Mouse (Mus musculus): ENCODE results near the gene Alg13. TPM values are rescaled to one million over a fixed set of nuclear protein-coding genes. Genes with fewer than 3 reads are reported as not detected.
A peak's percentile ranks its signal among the peaks of the same experiment; 100 is the strongest.

Alg13 gene
- polyA plus RNA-seq (2015; fragmentation: Nextera tagmentation; extraction: Ambion mirVana), result 10.7 and 11.6 TPM in 2 replicates

- ATAC-seq, result peak; percentile 93
- Histone ChIP-seq H3K27ac (ENCODE audit: low read length) (peak within 1 kb of the TSS; percentile 63), H3K4me2 (ENCODE audit: low read depth, low read length) (peak within 1 kb of the TSS; percentile 64), H3K9ac (ENCODE audit: low read depth, low read length) (peak within 1 kb of the TSS; percentile 74), H3K4me1 (ENCODE audit: control insufficient read depth, insufficient read depth, low read length) (no peaks in the 10 kb centered on the region), H3K27me3 (replicated peaks; ENCODE audit: control insufficient read depth, insufficient read depth, low read length) (no peaks in the 10 kb centered on the region), H3K36me3 (ENCODE audit: control insufficient read depth, insufficient read depth, low read length) (no peaks in the 10 kb centered on the region), H3K9me3 (ENCODE audit: control insufficient read depth, low read length) (no peaks in the 10 kb centered on the region), H3K4me3 (ENCODE audit: low read length) (peak within 1 kb of the TSS; percentile 66)
- 13% methylated on average over 36 of the region's 47 CpGs for WGBS
Observed at GRCm38 (mm10) chrX:144317548-144318163, at the start of gene Alg13. Gene Alg13, plus strand, starts transcription at chrX:144317804.

GRCm38 (mm10) chrX:144268606-144269005 lies 49.0 kb upstream of the Alg13 start:
- no peaks in the 10 kb centered on the region for H3K36me3 ChIP-seq (ENCODE audit: control insufficient read depth, insufficient read depth, low read length)

GRCm38 (mm10) chrX:144301476-144301875 lies 16.1 kb upstream of the Alg13 start:
- Histone ChIP-seq H3K9ac (ENCODE audit: low read depth, low read length) (no peak overlapping the region), H3K27ac (ENCODE audit: low read length) (no peak overlapping the region), H3K36me3 (ENCODE audit: control insufficient read depth, insufficient read depth, low read length) (no peaks in the 10 kb centered on the region), H3K4me1 (ENCODE audit: control insufficient read depth, insufficient read depth, low read length) (no peaks in the 10 kb centered on the region), H3K9me3 (ENCODE audit: control insufficient read depth, low read length) (no peaks in the 10 kb centered on the region), H3K4me3 (ENCODE audit: low read length) (no peak overlapping the region), H3K4me2 (ENCODE audit: low read depth, low read length) (no peak overlapping the region), H3K27me3 (replicated peaks; ENCODE audit: control insufficient read depth, insufficient read depth, low read length) (no peaks in the 10 kb centered on the region)
- WGBS, result 78% methylated on average over 2 of the region's 2 CpGs
- no peak for ATAC-seq

More at GRCm38 (mm10) chrX:144268606-144269005, 49.0 kb upstream of the Alg13 start:
- Histone ChIP-seq H3K4me2 (ENCODE audit: low read depth, low read length) (no peak overlapping the region), H3K4me1 (ENCODE audit: control insufficient read depth, insufficient read depth, low read length) (no peaks in the 10 kb centered on the region), H3K27me3 (replicated peaks; ENCODE audit: control insufficient read depth, insufficient read depth, low read length) (no peaks in the 10 kb centered on the region), H3K9ac (ENCODE audit: low read depth, low read length) (no peak overlapping the region), H3K9me3 (ENCODE audit: control insufficient read depth, low read length) (no peaks in the 10 kb centered on the region), H3K27ac (ENCODE audit: low read length) (no peak overlapping the region), H3K4me3 (ENCODE audit: low read length) (no peak overlapping the region)
- WGBS, result 75% methylated on average over 1 of the region's 1 CpGs
- no peak for ATAC-seq

GRCm38 (mm10) chrX:144305659-144306058 lies 11.9 kb upstream of the Alg13 start:
- no peak for ATAC-seq
- WGBS, result 92% methylated on average over 2 of the region's 2 CpGs
- no peak overlapping the region for H3K4me2 ChIP-seq (ENCODE audit: low read depth, low read length)
- H3K4me1 ChIP-seq (ENCODE audit: control insufficient read depth, insufficient read depth, low read length), result no peaks in the 10 kb centered on the region
- H3K27me3 ChIP-seq (replicated peaks; ENCODE audit: control insufficient read depth, insufficient read depth, low read length), result no peaks in the 10 kb centered on the region
- H3K36me3 ChIP-seq (ENCODE audit: control insufficient read depth, insufficient read depth, low read length), result no peaks in the 10 kb centered on the region
- no peaks in the 10 kb centered on the region for H3K9me3 ChIP-seq (ENCODE audit: control insufficient read depth, low read length)
- no peak overlapping the region for H3K9ac ChIP-seq (ENCODE audit: low read depth, low read length)
- no peak overlapping the region for H3K4me3 ChIP-seq (ENCODE audit: low read length)
- H3K27ac ChIP-seq (ENCODE audit: low read length), result no peak overlapping the region

- Histone ChIP-seq H3K9ac (ENCODE audit: low read depth, low read length) (no peak overlapping the region), H3K4me2 (ENCODE audit: low read depth, low read length) (no peak overlapping the region), H3K4me3 (ENCODE audit: low read length) (no peak overlapping the region), H3K36me3 (ENCODE audit: control insufficient read depth, insufficient read depth, low read length) (no peaks in the 10 kb centered on the region), H3K4me1 (ENCODE audit: control insufficient read depth, insufficient read depth, low read length) (no peaks in the 10 kb centered on the region), H3K9me3 (ENCODE audit: control insufficient read depth, low read length) (no peaks in the 10 kb centered on the region), H3K27ac (ENCODE audit: low read length) (no peak overlapping the region), H3K27me3 (replicated peaks; ENCODE audit: control insufficient read depth, insufficient read depth, low read length) (no peaks in the 10 kb centered on the region)
- WGBS, result 62% methylated on average over 2 of the region's 2 CpGs
- ATAC-seq, result no peak
Observed at GRCm38 (mm10) chrX:144314041-144314440, 3.6 kb upstream of the Alg13 start.

GRCm38 (mm10) chrX:144315028-144315427 lies 2.6 kb upstream of the Alg13 start:
- H3K36me3 ChIP-seq (ENCODE audit: control insufficient read depth, insufficient read depth, low read length), result no peaks in the 10 kb centered on the region
- no peaks in the 10 kb centered on the region for H3K9me3 ChIP-seq (ENCODE audit: control insufficient read depth, low read length)
- H3K27me3 ChIP-seq (replicated peaks; ENCODE audit: control insufficient read depth, insufficient read depth, low read length), result no peaks in the 10 kb centered on the region
- no peak for ATAC-seq
- no peak overlapping the region for H3K4me3 ChIP-seq (ENCODE audit: low read length)
- H3K4me2 ChIP-seq (ENCODE audit: low read depth, low read length), result no peak overlapping the region
- H3K4me1 ChIP-seq (ENCODE audit: control insufficient read depth, insufficient read depth, low read length), result no peaks in the 10 kb centered on the region
- H3K9ac ChIP-seq (ENCODE audit: low read depth, low read length), result no peak overlapping the region
- 14% methylated on average over 5 of the region's 5 CpGs for WGBS
- no peak overlapping the region for H3K27ac ChIP-seq (ENCODE audit: low read length)

GRCm38 (mm10) chrX:144316004-144316403 lies 1.6 kb upstream of the Alg13 start:
- no peak for ATAC-seq
- Histone ChIP-seq H3K36me3 (ENCODE audit: control insufficient read depth, insufficient read depth, low read length) (no peaks in the 10 kb centered on the region), H3K9ac (ENCODE audit: low read depth, low read length) (no peak overlapping the region), H3K27me3 (replicated peaks; ENCODE audit: control insufficient read depth, insufficient read depth, low read length) (no peaks in the 10 kb centered on the region), H3K9me3 (ENCODE audit: control insufficient read depth, low read length) (no peaks in the 10 kb centered on the region), H3K4me3 (ENCODE audit: low read length) (no peak overlapping the region), H3K4me2 (ENCODE audit: low read depth, low read length) (no peak overlapping the region), H3K27ac (ENCODE audit: low read length) (no peak overlapping the region), H3K4me1 (ENCODE audit: control insufficient read depth, insufficient read depth, low read length) (no peaks in the 10 kb centered on the region)
- 48% methylated on average over 5 of the region's 5 CpGs for WGBS

GRCm38 (mm10) chrX:144318164-144318979 lies 768 bp downstream of the Alg13 start:
- H3K36me3 ChIP-seq (ENCODE audit: control insufficient read depth, insufficient read depth, low read length), result no peaks in the 10 kb centered on the region
- H3K4me1 ChIP-seq (ENCODE audit: control insufficient read depth, insufficient read depth, low read length), result no peaks in the 10 kb centered on the region
- H3K27ac ChIP-seq (ENCODE audit: low read length), result peak overlapping the region; percentile 63
- H3K4me3 ChIP-seq (ENCODE audit: low read length), result peak overlapping the region; percentile 66
- H3K9ac ChIP-seq (ENCODE audit: low read depth, low read length), result peak overlapping the region; percentile 74
- peak; percentile 83 for ATAC-seq
- peak overlapping the region; percentile 64 for H3K4me2 ChIP-seq (ENCODE audit: low read depth, low read length)
- no peaks in the 10 kb centered on the region for H3K9me3 ChIP-seq (ENCODE audit: control insufficient read depth, low read length)
- no peaks in the 10 kb centered on the region for H3K27me3 ChIP-seq (replicated peaks; ENCODE audit: control insufficient read depth, insufficient read depth, low read length)
- WGBS, result 21% methylated on average over 48 of the region's 53 CpGs

GRCm38 (mm10) chrX:144319366-144319765 lies 1.8 kb downstream of the Alg13 start:
- ATAC-seq, result no peak
- no peaks in the 10 kb centered on the region for H3K36me3 ChIP-seq (ENCODE audit: control insufficient read depth, insufficient read depth, low read length)
- H3K4me3 ChIP-seq (ENCODE audit: low read length), result no peak overlapping the region
- H3K9ac ChIP-seq (ENCODE audit: low read depth, low read length), result no peak overlapping the region
- WGBS, result 19% methylated on average over 9 of the region's 9 CpGs
- no peaks in the 10 kb centered on the region for H3K4me1 ChIP-seq (ENCODE audit: control insufficient read depth, insufficient read depth, low read length)
- H3K27me3 ChIP-seq (replicated peaks; ENCODE audit: control insufficient read depth, insufficient read depth, low read length), result no peaks in the 10 kb centered on the region
- H3K27ac ChIP-seq (ENCODE audit: low read length), result no peak overlapping the region
- no peaks in the 10 kb centered on the region for H3K9me3 ChIP-seq (ENCODE audit: control insufficient read depth, low read length)
- peak overlapping the region; percentile 64; the same call in 1 of the 2 replicates for H3K4me2 ChIP-seq (ENCODE audit: low read depth, low read length)
